Mouse (Mus musculus): ENCODE results near the gene Aig1. TPM values are rescaled to one million over a fixed set of nuclear protein-coding genes. Genes with fewer than 3 reads are reported as not detected.

The Aig1 gene
- total and polyA plus RNA-seq, 2 experiments from 2014 or later, result 98.2 to 129 TPM

DNA sequence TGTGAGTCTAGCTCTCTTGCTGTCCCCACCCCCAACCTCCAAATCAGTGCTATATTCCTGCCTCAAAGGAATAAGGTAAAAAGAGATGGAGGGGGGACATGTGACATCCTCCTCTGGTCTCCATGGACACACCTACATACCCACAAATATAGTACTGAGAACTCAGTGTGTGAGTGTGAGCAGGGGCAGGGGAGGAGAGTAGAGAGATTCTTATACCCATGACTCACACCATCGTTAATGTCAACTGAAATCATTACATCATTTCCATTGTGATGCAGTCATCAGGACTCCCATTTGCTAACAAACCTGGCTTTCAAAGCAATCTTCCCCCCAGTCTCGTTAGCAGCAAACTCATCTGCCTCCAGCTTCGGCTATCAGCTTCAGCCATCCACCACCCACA lies 92.8 kb downstream of the Aig1 start:
- no peaks in the 10 kb centered on the region for H3K4me1 ChIP-seq (ENCODE audit: insufficient read depth)
- no peaks in the 10 kb centered on the region for H3K9me3 ChIP-seq (ENCODE audit: low read length)
- ATAC-seq (no peak), DNase-seq (no peak)
- H3K9ac ChIP-seq, result no peak overlapping the region
- no peak overlapping the region for H3K4me3 ChIP-seq (ENCODE audit: low read depth, low read length)
- H3K36me3 ChIP-seq (ENCODE audit: insufficient read depth), result 0 out of 2 replicates have a peak, but pooled peaks cover 4% of the 10 kb centered on the region
- no peaks in the 10 kb centered on the region for H3K27me3 ChIP-seq (ENCODE audit: insufficient read depth, low read length)
- no peak overlapping the region for H3K4me2 ChIP-seq (ENCODE audit: low read depth)
- WGBS, result 26% methylated on average over 3 of the region's 3 CpGs
- TF ChIP-seq CTCF (IDR thresholded peaks at IDR 0.05; ENCODE audit: low read depth), result no peak
- H3K27ac ChIP-seq (ENCODE audit: low read depth, low read length), result no peak overlapping the region

DNA sequence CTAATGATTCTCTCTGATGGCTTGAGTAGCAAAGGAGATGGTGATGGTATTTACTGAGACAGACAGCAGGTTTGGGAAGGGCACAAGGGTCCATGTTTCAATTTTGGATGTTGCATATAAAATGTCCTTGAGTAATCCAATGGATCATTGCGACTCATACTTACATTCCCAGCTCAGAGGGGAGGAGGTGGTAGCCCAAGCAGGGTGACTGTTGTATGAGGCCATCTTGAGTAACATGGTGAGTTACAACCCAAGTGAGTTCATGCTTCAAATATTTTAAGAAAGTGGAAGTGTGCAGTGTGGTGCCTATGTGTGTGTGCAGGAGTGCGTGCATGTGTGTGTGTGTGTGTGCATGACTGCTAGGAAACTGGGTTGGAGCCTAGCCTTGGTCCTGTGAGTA lies 93.4 kb downstream of the Aig1 start:
- WGBS, result 97% methylated on average over 2 of the region's 2 CpGs
- Histone ChIP-seq H3K27me3 (ENCODE audit: insufficient read depth, low read length) (no peaks in the 10 kb centered on the region), H3K36me3 (ENCODE audit: insufficient read depth) (0 out of 2 replicates have a peak, but pooled peaks cover 4% of the 10 kb centered on the region)

DNA sequence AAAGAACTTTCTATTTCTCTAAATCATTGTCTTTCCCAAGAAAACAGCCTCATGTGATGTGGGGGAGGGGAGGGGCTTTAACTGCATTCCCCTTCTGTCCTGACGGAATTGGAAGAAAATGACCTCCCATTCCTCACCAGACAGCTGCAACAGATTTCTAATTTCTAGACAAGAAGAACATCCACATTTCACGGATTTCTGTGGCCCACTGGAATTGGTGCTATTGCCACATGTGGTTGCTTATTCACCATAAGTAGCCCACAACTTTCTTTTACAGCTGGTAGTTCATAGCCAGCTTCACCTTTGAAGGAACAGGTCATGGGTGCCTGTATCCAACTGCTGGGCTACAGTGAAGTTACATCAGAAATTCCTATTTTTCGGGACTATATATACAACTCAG lies 93.9 kb downstream of the Aig1 start:
- TF ChIP-seq CTCF (IDR thresholded peaks at IDR 0.05; ENCODE audit: low read depth), result no peak
- WGBS, result 92% methylated on average over 3 of the region's 3 CpGs
- no peak overlapping the region for H3K4me3 ChIP-seq (ENCODE audit: low read depth, low read length)
- H3K9me3 ChIP-seq (ENCODE audit: low read length), result no peaks in the 10 kb centered on the region
- H3K27ac ChIP-seq (ENCODE audit: low read depth, low read length), result no peak overlapping the region
- DNase-seq (no peak), ATAC-seq (no peak)
- 0 out of 2 replicates have a peak, but pooled peaks cover 4% of the 10 kb centered on the region for H3K36me3 ChIP-seq (ENCODE audit: insufficient read depth)
- H3K27me3 ChIP-seq (ENCODE audit: insufficient read depth, low read length), result no peaks in the 10 kb centered on the region
- no peak overlapping the region for H3K9ac ChIP-seq
- H3K4me1 ChIP-seq (ENCODE audit: insufficient read depth), result no peaks in the 10 kb centered on the region
- H3K4me2 ChIP-seq (ENCODE audit: low read depth), result no peak overlapping the region

More for the DNA sequence above, 93.4 kb downstream of the Aig1 start:
- DNase-seq (no peak), ATAC-seq (no peak)
- Histone ChIP-seq H3K4me1 (ENCODE audit: insufficient read depth) (no peaks in the 10 kb centered on the region), H3K4me3 (ENCODE audit: low read depth, low read length) (no peak overlapping the region), H3K4me2 (ENCODE audit: low read depth) (no peak overlapping the region), H3K9ac (no peak overlapping the region), H3K27ac (ENCODE audit: low read depth, low read length) (no peak overlapping the region), H3K9me3 (ENCODE audit: low read length) (no peaks in the 10 kb centered on the region)
- no peak for TF ChIP-seq CTCF (IDR thresholded peaks at IDR 0.05; ENCODE audit: low read depth)

DNA sequence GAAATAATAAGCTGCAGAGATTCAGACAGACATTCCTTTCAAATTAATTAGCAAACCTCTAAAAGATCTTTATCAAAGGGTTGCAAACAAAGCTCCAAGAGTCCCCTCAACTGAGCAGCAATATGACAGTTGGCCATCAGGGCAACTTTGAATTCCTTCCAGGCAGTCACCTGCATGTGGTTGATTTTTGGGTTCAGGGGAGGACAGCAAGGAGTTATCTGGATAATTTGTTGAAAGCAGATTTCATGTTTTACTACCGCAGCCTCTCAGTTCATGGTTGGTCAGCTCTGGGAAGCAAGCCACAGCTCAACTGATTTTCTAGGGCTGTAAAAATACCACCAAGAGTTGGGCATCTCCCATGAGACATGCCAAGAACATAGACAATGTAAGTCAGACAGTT lies 98.1 kb downstream of the Aig1 start:
- Histone ChIP-seq H3K9me3 (ENCODE audit: low read length) (no peaks in the 10 kb centered on the region), H3K4me1 (ENCODE audit: insufficient read depth) (no peaks in the 10 kb centered on the region), H3K4me3 (ENCODE audit: low read depth, low read length) (no peak overlapping the region), H3K9ac (no peak overlapping the region), H3K36me3 (ENCODE audit: insufficient read depth) (no peaks in the 10 kb centered on the region), H3K4me2 (ENCODE audit: low read depth) (no peak overlapping the region), H3K27ac (ENCODE audit: low read depth, low read length) (no peak overlapping the region), H3K27me3 (ENCODE audit: insufficient read depth, low read length) (no peaks in the 10 kb centered on the region)
- no peak for TF ChIP-seq CTCF (IDR thresholded peaks at IDR 0.05; ENCODE audit: low read depth)
- ATAC-seq, result no peak
- 91% methylated on average over 1 of the region's 1 CpGs for WGBS
- no peak for DNase-seq

- no peak for ATAC-seq
- Histone ChIP-seq H3K36me3 (ENCODE audit: insufficient read depth) (no peaks in the 10 kb centered on the region), H3K9me3 (ENCODE audit: low read length) (no peaks in the 10 kb centered on the region), H3K27me3 (ENCODE audit: insufficient read depth, low read length) (no peaks in the 10 kb centered on the region), H3K4me3 (ENCODE audit: low read depth, low read length) (no peak overlapping the region), H3K27ac (ENCODE audit: low read depth, low read length) (no peak overlapping the region), H3K4me2 (ENCODE audit: low read depth) (no peak overlapping the region), H3K9ac (no peak overlapping the region), H3K4me1 (ENCODE audit: insufficient read depth) (no peaks in the 10 kb centered on the region)
- WGBS, result 91% methylated on average over 2 of the region's 2 CpGs
- TF ChIP-seq CTCF (IDR thresholded peaks at IDR 0.05; ENCODE audit: low read depth), result no peak
- no peak for DNase-seq
Observed at GRCm38 (mm10) chr10:13769789-13770188, 99.0 kb downstream of the Aig1 start.

- Histone ChIP-seq H3K4me2 (ENCODE audit: low read depth) (no peak overlapping the region), H3K36me3 (ENCODE audit: insufficient read depth) (no peaks in the 10 kb centered on the region), H3K4me1 (ENCODE audit: insufficient read depth) (no peaks in the 10 kb centered on the region), H3K4me3 (ENCODE audit: low read depth, low read length) (no peak overlapping the region), H3K9me3 (ENCODE audit: low read length) (no peaks in the 10 kb centered on the region), H3K9ac (no peak overlapping the region), H3K27ac (ENCODE audit: low read depth, low read length) (no peak overlapping the region), H3K27me3 (ENCODE audit: insufficient read depth, low read length) (no peaks in the 10 kb centered on the region)
- DNase-seq (no peak), ATAC-seq (no peak)
- TF ChIP-seq CTCF (IDR thresholded peaks at IDR 0.05; ENCODE audit: low read depth), result no peak
Observed at GRCm38 (mm10) chr10:13768866-13769265, 99.9 kb downstream of the Aig1 start.

DNA sequence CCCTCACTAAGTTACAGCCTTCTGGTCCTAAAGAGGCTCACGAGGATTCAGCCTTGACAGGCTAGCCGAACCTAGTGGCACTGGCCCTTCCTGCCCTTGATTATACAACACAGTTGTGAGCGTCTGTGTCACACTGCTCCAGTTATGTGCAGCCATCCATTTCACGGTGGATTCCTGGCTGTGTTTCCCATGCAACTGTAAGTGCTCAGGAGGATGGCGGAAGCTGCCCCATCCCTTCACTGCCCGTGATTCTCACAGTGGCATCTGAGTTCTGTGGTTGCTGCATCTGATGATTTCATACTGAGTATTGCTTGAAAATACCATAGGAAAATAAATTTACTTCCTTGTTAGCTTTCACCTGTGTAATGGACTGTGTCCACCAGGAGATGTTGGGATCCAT lies 101.7 kb downstream of the Aig1 start:
- DNase-seq (no peak), ATAC-seq (no peak)
- WGBS, result 84% methylated on average over 6 of the region's 6 CpGs
- Histone ChIP-seq H3K36me3 (ENCODE audit: insufficient read depth) (0 out of 2 replicates have a peak, but pooled peaks cover 3% of the 10 kb centered on the region), H3K4me2 (ENCODE audit: low read depth) (no peak overlapping the region), H3K27ac (ENCODE audit: low read depth, low read length) (no peak overlapping the region), H3K4me1 (ENCODE audit: insufficient read depth) (no peaks in the 10 kb centered on the region), H3K9me3 (ENCODE audit: low read length) (no peaks in the 10 kb centered on the region), H3K4me3 (ENCODE audit: low read depth, low read length) (no peak overlapping the region), H3K9ac (no peak overlapping the region), H3K27me3 (ENCODE audit: insufficient read depth, low read length) (no peaks in the 10 kb centered on the region)
- no peak for TF ChIP-seq CTCF (IDR thresholded peaks at IDR 0.05; ENCODE audit: low read depth)

DNA sequence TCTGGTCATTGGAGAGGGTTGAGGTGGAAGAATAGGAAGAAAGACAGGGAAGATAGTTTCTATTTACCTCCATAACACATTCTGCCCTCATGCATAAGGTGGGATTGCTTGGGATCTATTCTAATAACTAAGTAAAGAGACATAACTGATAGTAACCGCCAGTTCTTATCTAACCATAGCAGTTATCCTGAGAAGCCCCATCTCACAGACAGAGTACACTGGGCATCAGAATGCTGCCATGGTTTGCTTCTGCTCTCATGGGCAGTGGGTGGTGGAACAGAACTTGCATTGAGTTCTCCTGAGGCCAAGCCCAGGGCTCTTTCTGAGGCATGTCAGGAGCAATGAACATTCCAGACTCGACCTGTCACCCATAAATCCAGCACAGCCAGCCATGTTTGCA lies 105.6 kb downstream of the Aig1 start:
- Histone ChIP-seq H3K4me2 (ENCODE audit: low read depth) (no peak overlapping the region), H3K36me3 (ENCODE audit: insufficient read depth) (0 out of 2 replicates have a peak, but pooled peaks cover 3% of the 10 kb centered on the region), H3K4me3 (ENCODE audit: low read depth, low read length) (no peak overlapping the region), H3K9ac (no peak overlapping the region), H3K27me3 (ENCODE audit: insufficient read depth, low read length) (no peaks in the 10 kb centered on the region), H3K9me3 (ENCODE audit: low read length) (no peaks in the 10 kb centered on the region), H3K4me1 (ENCODE audit: insufficient read depth) (no peaks in the 10 kb centered on the region), H3K27ac (ENCODE audit: low read depth, low read length) (no peak overlapping the region)
- ATAC-seq (no peak), DNase-seq (no peak)
- TF ChIP-seq CTCF (IDR thresholded peaks at IDR 0.05; ENCODE audit: low read depth), result no peak
- WGBS, result 77% methylated on average over 2 of the region's 2 CpGs
